Mouse (Mus musculus) E14TG2a.4 (cell line): Measurements from ENCODE around the gene Apoc3.

Experiments used
- CTCF ChIP-seq: conservative IDR thresholded peaks from 2 replicates; pipeline ENCODE4 v1.5.1; 2014; ENCODE audit warnings: low read length
- NANOG ChIP-seq: IDR thresholded peaks from 2 replicates; pipeline ENCODE4 v1.6.1; 2014; ENCODE audit warnings: borderline replicate concordance, low read length, mixed read lengths
- POU5F1 ChIP-seq: IDR thresholded peaks from 2 replicates; pipeline ENCODE4 v1.6.1; 2014; ENCODE audit warnings: low read length, borderline replicate concordance

- TF ChIP-seq NANOG = no peak
- TF ChIP-seq CTCF = no peak
- no peak for TF ChIP-seq POU5F1
These were observed 3.4 kb upstream of the Apoc3 start for GRCm38 (mm10) chr9:46238850-46239249.
